Mouse (Mus musculus): ENCODE data around the gene Gsg1l. TPM values are rescaled to one million over a fixed set of nuclear protein-coding genes. Genes with fewer than 3 reads are reported as not detected.

The Gsg1l gene
- polyA plus RNA-seq, 1 experiment from 2014 or later: 10.5 TPM

- Histone ChIP-seq H3K27me3 (ENCODE audit: control insufficient read depth, insufficient read depth, low read length) (no peaks in the 10 kb centered on the region), H3K9ac (ENCODE audit: low read length) (no peak overlapping the region), H3K4me2 (ENCODE audit: low read length) (no peak overlapping the region), H3K27ac (replicated peaks in 1 of 2; ENCODE audit: control insufficient read depth in 1 of 2, insufficient read depth in 1 of 2, low read depth in 2 of 2, low read length in 2 of 2) (no peak overlapping the region), H3K4me1 (ENCODE audit: control insufficient read depth in 2 of 2, insufficient read depth in 2 of 2, low read length in 2 of 2) (peaks cover 30 to 40% of the 10 kb centered on the region in 2 experiments), H3K9me3 (ENCODE audit: control insufficient read depth, low read length) (no peaks in the 10 kb centered on the region), H3K4me3 (ENCODE audit: control insufficient read depth in 1 of 2, insufficient read depth in 1 of 2, low read depth in 1 of 2, low read length in 2 of 2) (no peak overlapping the region), H3K36me3 (ENCODE audit: control insufficient read depth, insufficient read depth, low read length) (no peaks in the 10 kb centered on the region)
- ATAC-seq (ENCODE audit: insufficient number of reproducible peaks, insufficient read depth, low FRiP score, low read depth): no peak
- WGBS: 42% methylated on average over 3 of the region's 3 CpGs
Measured at GRCm38 (mm10) chr7:125969076-125969475, 113.1 kb downstream of the Gsg1l start.

- H3K27ac ChIP-seq (replicated peaks in 1 of 2; ENCODE audit: control insufficient read depth in 1 of 2, insufficient read depth in 1 of 2, low read depth in 2 of 2, low read length in 2 of 2): 0 out of 4 replicates have a peak overlapping the region, but pooled peaks of 1 of the 2 experiments have one; percentile 15
- no peak overlapping the region for H3K4me3 ChIP-seq (ENCODE audit: control insufficient read depth in 1 of 2, insufficient read depth in 1 of 2, low read depth in 1 of 2, low read length in 2 of 2)
- whole genome bisulfite sequencing: 63% methylated on average over 16 of the region's 16 CpGs
- peaks cover 18 to 24% of the 10 kb centered on the region in 2 experiments for H3K4me1 ChIP-seq (ENCODE audit: control insufficient read depth in 2 of 2, insufficient read depth in 2 of 2, low read length in 2 of 2)
- H3K9ac ChIP-seq (ENCODE audit: low read length): no peak overlapping the region
- H3K4me2 ChIP-seq (ENCODE audit: low read length): no peak overlapping the region
- H3K9me3 ChIP-seq (ENCODE audit: control insufficient read depth, low read length): no peaks in the 10 kb centered on the region
- no peaks in the 10 kb centered on the region for H3K36me3 ChIP-seq (ENCODE audit: control insufficient read depth, insufficient read depth, low read length)
- no peaks in the 10 kb centered on the region for H3K27me3 ChIP-seq (ENCODE audit: control insufficient read depth, insufficient read depth, low read length)
- ATAC-seq (ENCODE audit: insufficient number of reproducible peaks, insufficient read depth, low FRiP score, low read depth): no peak
Measured at GRCm38 (mm10) chr7:125966402-125967261, 115.6 kb downstream of the Gsg1l start.

DNA sequence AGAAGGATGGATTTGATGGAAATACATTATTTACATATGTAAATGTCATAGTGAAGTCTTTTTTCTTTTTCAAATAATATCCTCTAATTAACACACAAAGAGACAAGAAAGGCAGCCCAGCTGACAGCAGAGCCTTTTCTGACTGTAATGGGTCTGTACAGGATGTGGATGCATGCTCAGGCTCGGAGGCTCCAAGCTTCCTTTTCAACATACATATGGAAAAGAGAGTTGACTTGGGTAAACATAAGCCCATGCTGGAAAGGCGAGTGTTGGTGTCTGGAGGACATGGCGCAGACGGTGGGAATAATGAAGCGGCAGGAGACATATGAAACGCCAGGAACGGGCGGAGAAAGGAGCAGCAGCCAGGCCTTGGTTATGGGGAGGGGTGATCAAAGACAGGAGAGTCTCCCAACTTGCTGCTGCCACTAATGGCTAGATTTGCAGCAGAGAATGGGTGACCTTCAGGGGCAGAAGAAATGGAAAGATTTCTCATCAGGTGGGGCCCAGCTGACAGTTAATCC, 118.1 kb downstream of the Gsg1l start:
- H3K4me1 ChIP-seq (ENCODE audit: control insufficient read depth in 2 of 2, insufficient read depth in 2 of 2, low read length in 2 of 2): peaks cover 13 to 24% of the 10 kb centered on the region in 2 experiments
- no peak overlapping the region for H3K27ac ChIP-seq (replicated peaks in 1 of 2; ENCODE audit: control insufficient read depth in 1 of 2, insufficient read depth in 1 of 2, low read depth in 2 of 2, low read length in 2 of 2)
- WGBS: 71% methylated on average over 8 of the region's 8 CpGs
- H3K9ac ChIP-seq (ENCODE audit: low read length): no peak overlapping the region
- no peak for ATAC-seq (ENCODE audit: insufficient number of reproducible peaks, insufficient read depth, low FRiP score, low read depth)
- no peaks in the 10 kb centered on the region for H3K27me3 ChIP-seq (ENCODE audit: control insufficient read depth, insufficient read depth, low read length)
- no peaks in the 10 kb centered on the region for H3K9me3 ChIP-seq (ENCODE audit: control insufficient read depth, low read length)
- H3K4me2 ChIP-seq (ENCODE audit: low read length): no peak overlapping the region
- H3K4me3 ChIP-seq (ENCODE audit: control insufficient read depth in 1 of 2, insufficient read depth in 1 of 2, low read depth in 1 of 2, low read length in 2 of 2): no peak overlapping the region
- no peaks in the 10 kb centered on the region for H3K36me3 ChIP-seq (ENCODE audit: control insufficient read depth, insufficient read depth, low read length)

- H3K4me1 ChIP-seq (ENCODE audit: control insufficient read depth in 2 of 2, insufficient read depth in 2 of 2, low read length in 2 of 2): peaks cover 9 to 13% of the 10 kb centered on the region in 2 experiments
- no peaks in the 10 kb centered on the region for H3K9me3 ChIP-seq (ENCODE audit: control insufficient read depth, low read length)
- no peak overlapping the region for H3K4me3 ChIP-seq (ENCODE audit: control insufficient read depth in 1 of 2, insufficient read depth in 1 of 2, low read depth in 1 of 2, low read length in 2 of 2)
- H3K36me3 ChIP-seq (ENCODE audit: control insufficient read depth, insufficient read depth, low read length): no peaks in the 10 kb centered on the region
- no peak overlapping the region for H3K4me2 ChIP-seq (ENCODE audit: low read length)
- no peak overlapping the region; the same call in 1 of the 2 replicates for H3K9ac ChIP-seq (ENCODE audit: low read length)
- WGBS: 53% methylated on average over 16 of the region's 18 CpGs
- H3K27me3 ChIP-seq (ENCODE audit: control insufficient read depth, insufficient read depth, low read length): no peaks in the 10 kb centered on the region
- ATAC-seq (ENCODE audit: insufficient number of reproducible peaks, insufficient read depth, low FRiP score, low read depth): no peak
- no peak overlapping the region for H3K27ac ChIP-seq (replicated peaks in 1 of 2; ENCODE audit: control insufficient read depth in 1 of 2, insufficient read depth in 1 of 2, low read depth in 2 of 2, low read length in 2 of 2)
Measured at GRCm38 (mm10) chr7:125959294-125960048, 122.7 kb downstream of the Gsg1l start.

GRCm38 (mm10) chr7:125958856-125959255, 123.4 kb downstream of the Gsg1l start:
- Histone ChIP-seq H3K9ac (ENCODE audit: low read length) (no peak overlapping the region), H3K4me1 (ENCODE audit: control insufficient read depth in 2 of 2, insufficient read depth in 2 of 2, low read length in 2 of 2) (peaks cover 9 to 18% of the 10 kb centered on the region in 2 experiments), H3K4me2 (ENCODE audit: low read length) (no peak overlapping the region), H3K36me3 (ENCODE audit: control insufficient read depth, insufficient read depth, low read length) (no peaks in the 10 kb centered on the region), H3K9me3 (ENCODE audit: control insufficient read depth, low read length) (no peaks in the 10 kb centered on the region), H3K27me3 (ENCODE audit: control insufficient read depth, insufficient read depth, low read length) (no peaks in the 10 kb centered on the region), H3K27ac (replicated peaks in 1 of 2; ENCODE audit: control insufficient read depth in 1 of 2, insufficient read depth in 1 of 2, low read depth in 2 of 2, low read length in 2 of 2) (no peak overlapping the region), H3K4me3 (ENCODE audit: control insufficient read depth in 1 of 2, insufficient read depth in 1 of 2, low read depth in 1 of 2, low read length in 2 of 2) (no peak overlapping the region)
- 81% methylated on average over 5 of the region's 5 CpGs for WGBS
- ATAC-seq (ENCODE audit: insufficient number of reproducible peaks, insufficient read depth, low FRiP score, low read depth): no peak

GRCm38 (mm10) chr7:125954994-125955393, 127.2 kb downstream of the Gsg1l start:
- 89% methylated on average over 5 of the region's 5 CpGs for WGBS
- peaks cover 5% of the 10 kb centered on the region for H3K9me3 ChIP-seq (ENCODE audit: control insufficient read depth, low read length)
- H3K27me3 ChIP-seq (ENCODE audit: control insufficient read depth, insufficient read depth, low read length): no peaks in the 10 kb centered on the region
- no peak overlapping the region for H3K4me3 ChIP-seq (ENCODE audit: control insufficient read depth in 1 of 2, insufficient read depth in 1 of 2, low read depth in 1 of 2, low read length in 2 of 2)
- H3K4me2 ChIP-seq (ENCODE audit: low read length): no peak overlapping the region
- H3K36me3 ChIP-seq (ENCODE audit: control insufficient read depth, insufficient read depth, low read length): no peaks in the 10 kb centered on the region
- no peak overlapping the region for H3K9ac ChIP-seq (ENCODE audit: low read length)
- H3K27ac ChIP-seq (replicated peaks in 1 of 2; ENCODE audit: control insufficient read depth in 1 of 2, insufficient read depth in 1 of 2, low read depth in 2 of 2, low read length in 2 of 2): no peak overlapping the region
- peaks cover 9 to 17% of the 10 kb centered on the region in 2 experiments for H3K4me1 ChIP-seq (ENCODE audit: control insufficient read depth in 2 of 2, insufficient read depth in 2 of 2, low read length in 2 of 2)
- ATAC-seq (ENCODE audit: insufficient number of reproducible peaks, insufficient read depth, low FRiP score, low read depth): no peak

- H3K9me3 ChIP-seq (ENCODE audit: control insufficient read depth, low read length): peaks cover 5% of the 10 kb centered on the region
- no peaks in the 10 kb centered on the region for H3K27me3 ChIP-seq (ENCODE audit: control insufficient read depth, insufficient read depth, low read length)
- no peak overlapping the region for H3K4me2 ChIP-seq (ENCODE audit: low read length)
- no peaks in the 10 kb centered on the region for H3K36me3 ChIP-seq (ENCODE audit: control insufficient read depth, insufficient read depth, low read length)
- H3K27ac ChIP-seq (replicated peaks in 1 of 2; ENCODE audit: control insufficient read depth in 1 of 2, insufficient read depth in 1 of 2, low read depth in 2 of 2, low read length in 2 of 2): no peak overlapping the region
- WGBS: 80% methylated on average over 3 of the region's 3 CpGs
- peaks cover 7 to 11% of the 10 kb centered on the region in 2 experiments for H3K4me1 ChIP-seq (ENCODE audit: control insufficient read depth in 2 of 2, insufficient read depth in 2 of 2, low read length in 2 of 2)
- no peak overlapping the region for H3K4me3 ChIP-seq (ENCODE audit: control insufficient read depth in 1 of 2, insufficient read depth in 1 of 2, low read depth in 1 of 2, low read length in 2 of 2)
- no peak overlapping the region for H3K9ac ChIP-seq (ENCODE audit: low read length)
- no peak for ATAC-seq (ENCODE audit: insufficient number of reproducible peaks, insufficient read depth, low FRiP score, low read depth)
Measured at GRCm38 (mm10) chr7:125954356-125954878, 127.8 kb downstream of the Gsg1l start.

All from heart, embryonic 14.5 days (tissue).